Mouse (Mus musculus): ENCODE results near the gene Wfdc3.

- no peak for TF ChIP-seq CTCF (IDR thresholded peaks at IDR 0.05; ENCODE audit: extremely low read depth, insufficient read depth, low read length)
- no peak for TF ChIP-seq POLR2A (IDR thresholded peaks at IDR 0.05; ENCODE audit: extremely low read depth, insufficient read depth, low read length)
Measured at GRCm38 (mm10) chr2:164788411-164788810, 42.7 kb upstream of the Wfdc3 start.

All from cortical plate, adult 2 months (tissue).